Mouse (Mus musculus) 3134 (cell line): ENCODE results near the gene 4930519G04Rik.
"Not testable (repeated sequence)": the region's sequence is repeated elsewhere in the genome, so short reads cannot be mapped to it uniquely, and the experiment has no call there.

Experiments used
- DNase-seq: peaks from one replicate; pipeline ENCODE4 v3.0.0-alpha.2; 2011; ENCODE audit warnings: low spot score; ENCODE audit not compliant: insufficient read length; ENCODE audit errors: extremely low read depth

Gene 4930519G04Rik

DNA sequence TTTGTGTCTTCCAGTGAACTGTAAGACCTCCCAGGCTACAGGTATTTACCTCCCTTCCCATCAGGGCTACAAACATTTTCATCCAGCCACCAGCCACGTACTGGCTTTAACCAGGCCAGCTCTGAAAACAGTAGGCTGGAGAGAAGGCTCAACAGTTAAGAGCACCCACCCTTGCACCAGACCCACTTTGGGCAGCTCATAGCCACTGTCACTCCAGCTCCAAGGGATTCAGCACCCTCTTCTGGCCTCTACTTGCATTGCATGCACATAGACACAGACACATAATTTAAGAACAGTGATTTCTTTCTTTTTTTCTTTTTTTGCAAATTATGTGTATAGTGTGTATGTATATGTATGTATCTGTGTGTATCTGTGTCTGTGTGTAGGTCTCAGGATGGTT lies 48.9 kb downstream of the 4930519G04Rik start:
- no peak for DNase-seq

DNA sequence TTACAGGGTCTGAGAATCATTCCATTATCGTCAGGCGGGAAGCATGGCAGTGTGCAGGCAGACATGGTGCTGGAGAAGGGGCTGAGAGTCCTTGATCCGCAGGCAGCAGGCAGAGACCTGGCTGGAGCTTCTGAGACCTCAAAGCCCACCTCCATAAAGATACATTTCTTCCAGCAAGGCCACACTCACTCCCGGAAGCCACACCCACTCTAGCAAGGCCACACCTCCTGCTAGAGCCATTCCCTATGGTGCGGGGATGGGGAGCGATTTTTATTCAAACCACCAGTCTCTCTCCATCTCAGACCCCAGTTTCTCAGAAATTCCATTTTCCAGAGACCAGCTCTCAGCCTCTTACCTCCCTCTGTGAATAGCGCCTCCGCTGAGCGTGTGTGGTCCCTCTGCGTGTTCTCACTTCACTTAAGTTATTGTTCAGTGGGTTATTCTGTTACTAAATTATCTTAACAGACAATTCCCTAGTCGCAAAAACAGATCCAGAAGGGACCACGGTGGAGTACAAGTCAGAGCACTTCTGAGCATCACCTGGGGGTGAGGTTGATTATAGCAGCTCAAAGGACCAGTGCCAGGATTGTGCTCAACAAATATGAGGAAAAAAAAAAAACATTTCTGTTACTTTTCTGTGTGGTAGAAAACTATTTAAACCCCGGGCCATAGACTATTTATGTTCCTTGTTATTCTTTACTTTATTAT lies 55.3 kb downstream of the 4930519G04Rik start:
- DNase-seq: no peak

DNA sequence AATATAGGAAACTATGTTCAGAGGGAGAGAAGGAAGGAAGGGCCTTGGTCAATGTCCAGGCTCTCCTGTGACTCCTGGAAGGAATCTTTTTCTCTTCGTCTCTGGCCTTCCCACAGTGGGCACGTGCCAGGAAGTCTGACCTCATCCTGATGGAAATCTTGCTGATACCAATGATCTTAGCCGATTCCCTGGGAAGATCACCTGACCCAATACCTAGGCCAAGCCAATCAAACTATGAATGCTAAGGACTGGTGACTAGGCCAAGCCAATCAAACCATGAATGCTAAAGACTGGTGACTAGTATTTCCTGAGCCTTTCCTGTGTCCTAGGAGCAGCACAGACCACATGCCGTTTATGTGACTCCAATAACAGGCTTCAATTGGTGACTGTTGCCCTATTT lies 60.2 kb downstream of the 4930519G04Rik start:
- no peak for DNase-seq

DNA sequence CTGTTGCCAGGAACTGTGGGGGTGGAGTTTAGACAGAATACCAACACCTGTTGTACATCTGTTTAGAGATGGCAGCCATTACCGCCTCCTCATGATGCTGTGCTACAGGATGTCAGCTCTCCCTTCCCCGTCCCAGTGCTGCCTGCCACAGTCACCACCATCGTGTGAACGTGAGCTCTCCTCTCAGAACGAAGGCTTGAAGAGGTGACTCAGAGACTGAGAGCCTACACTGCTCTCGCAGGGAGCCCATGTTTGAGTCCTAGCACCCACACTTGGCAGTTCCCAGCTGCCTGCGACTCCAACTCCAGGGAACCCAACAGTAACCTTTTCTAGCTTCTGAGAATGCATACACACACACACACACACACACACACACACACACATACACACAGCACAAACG lies 61.4 kb downstream of the 4930519G04Rik start:
- DNase-seq: no peak

DNA sequence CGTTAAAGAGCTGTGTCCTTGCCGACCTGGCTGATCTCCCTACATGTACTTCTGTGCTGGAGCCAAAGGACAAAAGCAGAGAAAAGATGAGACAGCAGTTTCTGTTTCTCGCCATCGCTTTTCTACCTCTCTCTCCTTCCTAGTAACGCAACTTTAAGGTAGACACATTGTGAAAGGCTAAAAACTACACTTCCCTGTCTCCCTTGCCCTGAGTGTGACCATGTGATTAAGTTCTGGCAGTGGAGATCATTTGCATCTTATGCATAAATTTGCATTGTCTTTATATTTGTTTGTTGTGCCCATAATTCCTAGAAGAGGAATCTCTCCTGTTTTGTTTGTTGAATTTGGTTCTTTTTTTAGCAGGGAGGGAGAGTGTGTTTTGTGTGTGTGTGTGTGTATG lies 62.4 kb downstream of the 4930519G04Rik start:
- DNase-seq: no peak

DNA sequence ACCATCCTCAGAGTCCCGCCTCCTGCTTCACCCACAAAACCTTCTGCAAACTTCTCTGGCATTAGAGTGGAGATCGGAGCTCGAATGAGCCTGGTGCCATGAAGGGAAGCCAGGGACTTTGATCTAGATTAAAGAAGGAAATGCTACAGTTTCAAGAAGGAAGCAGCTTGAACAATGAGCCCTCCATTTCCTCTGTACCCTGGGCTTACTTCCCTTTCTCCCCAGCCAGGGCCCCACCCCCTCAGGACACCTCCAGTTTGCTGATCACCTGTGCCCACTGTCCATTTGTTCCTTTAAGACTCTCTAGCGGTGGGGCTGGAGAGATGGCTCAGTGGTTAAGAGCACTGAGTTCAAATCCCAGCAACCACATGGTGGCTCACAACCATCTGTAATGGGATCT lies 63.3 kb downstream of the 4930519G04Rik start:
- no peak for DNase-seq

DNA sequence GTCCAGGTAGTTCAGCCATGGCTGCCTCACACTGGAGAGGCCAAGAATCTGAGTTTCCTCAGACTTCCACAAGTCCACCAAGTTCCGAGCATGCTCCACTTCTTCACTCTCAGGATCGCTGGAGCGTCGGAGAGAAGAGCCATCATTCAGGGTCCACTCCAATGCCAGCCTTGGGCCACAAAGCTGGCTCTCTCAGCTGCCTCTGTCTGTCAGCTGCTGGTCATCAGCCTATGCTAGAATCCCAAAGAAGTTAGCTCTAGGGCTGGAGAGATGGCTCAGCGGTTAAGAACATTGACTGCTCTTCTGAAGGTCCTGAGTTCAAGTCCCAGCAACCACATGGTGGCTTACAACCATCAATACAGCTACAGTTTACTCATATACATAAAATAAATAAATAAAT lies 63.9 kb downstream of the 4930519G04Rik start:
- not testable (repeated sequence) for DNase-seq

DNA sequence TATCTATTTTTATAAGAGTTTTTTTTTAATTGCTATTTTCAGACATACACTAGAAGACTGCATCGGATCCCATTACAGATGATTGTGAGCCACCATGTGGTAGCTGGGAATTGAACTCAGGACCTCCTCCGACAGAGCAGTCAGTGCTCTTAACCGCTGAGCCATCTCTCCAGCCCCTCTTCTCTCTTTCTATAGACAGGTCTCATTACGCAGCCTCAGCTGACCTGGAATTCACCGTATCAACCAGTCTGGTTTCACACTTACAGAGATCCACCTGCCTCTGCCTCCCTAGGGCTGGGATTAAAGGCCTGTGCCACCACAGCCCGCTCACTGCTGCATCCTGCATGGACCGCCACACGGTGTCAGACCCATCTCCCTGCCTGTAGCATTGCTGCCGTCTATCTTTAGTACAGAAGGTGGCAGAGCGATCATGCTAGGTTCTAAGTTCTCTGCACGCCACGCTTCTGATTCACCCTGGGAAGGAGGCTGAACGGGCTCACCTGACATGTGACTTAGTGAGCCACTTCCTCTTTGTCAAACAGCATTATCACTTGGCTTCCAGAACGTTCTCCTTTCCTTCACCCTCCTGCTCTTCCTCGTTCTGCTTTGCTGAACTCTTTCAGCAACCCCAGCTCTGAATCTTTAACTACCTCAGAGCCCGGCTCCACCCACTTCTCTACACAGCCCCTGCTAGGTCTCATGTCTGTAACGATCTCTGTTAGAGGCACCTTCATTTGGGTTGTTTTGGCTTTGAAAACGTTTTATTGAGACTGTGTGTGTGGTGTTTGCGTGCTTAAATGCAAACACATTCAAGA lies 68.3 kb downstream of the 4930519G04Rik start:
- no peak for DNase-seq

DNA sequence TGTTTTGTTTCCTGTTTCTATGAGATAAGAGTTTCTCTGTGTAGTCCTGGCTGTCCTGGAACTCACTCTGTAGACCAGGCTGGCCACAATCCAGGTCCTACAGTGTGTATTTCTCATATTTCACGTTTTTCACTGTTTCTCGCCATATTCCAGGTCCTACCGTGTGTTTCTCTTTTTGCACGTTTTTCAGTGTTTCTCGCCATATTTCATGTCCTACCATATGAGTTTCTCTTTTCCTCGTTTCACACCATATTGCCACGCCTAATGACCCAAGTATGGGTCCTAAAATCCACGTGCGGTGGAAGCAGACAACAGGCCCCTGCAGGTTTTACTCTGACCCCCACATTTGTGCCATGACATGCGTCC lies 68.9 kb downstream of the 4930519G04Rik start:
- DNase-seq: peak; percentile 36

DNA sequence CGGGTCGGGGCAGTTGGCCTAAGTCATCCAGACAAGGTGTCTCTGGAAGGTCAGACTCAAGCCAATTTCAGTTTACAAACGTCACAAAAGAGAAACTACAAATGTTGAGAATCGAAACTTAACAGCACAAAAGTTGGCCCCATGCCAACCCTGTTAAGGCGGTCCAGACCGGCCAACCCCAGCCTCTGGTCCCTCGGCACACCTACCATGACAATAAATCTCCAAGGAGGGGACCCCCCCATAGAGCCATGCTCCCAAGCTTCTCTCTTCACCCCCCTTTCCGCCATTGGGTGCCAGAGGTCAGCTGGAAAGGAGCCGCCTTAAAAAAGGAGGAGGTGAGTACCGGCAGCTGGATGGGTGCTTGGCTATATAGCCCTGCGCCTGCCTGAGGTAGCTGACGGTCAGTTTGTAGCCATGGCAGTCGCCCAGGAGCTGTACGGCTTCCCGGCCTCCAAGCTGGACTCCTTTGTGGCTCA lies 69.6 kb downstream of the 4930519G04Rik start, which contains the start of gene Oasl1:
Gene Oasl1, plus strand, starts transcription at position 243 of the 476 bp plus-strand sequence.
- DNase-seq: peak; percentile 55

DNA sequence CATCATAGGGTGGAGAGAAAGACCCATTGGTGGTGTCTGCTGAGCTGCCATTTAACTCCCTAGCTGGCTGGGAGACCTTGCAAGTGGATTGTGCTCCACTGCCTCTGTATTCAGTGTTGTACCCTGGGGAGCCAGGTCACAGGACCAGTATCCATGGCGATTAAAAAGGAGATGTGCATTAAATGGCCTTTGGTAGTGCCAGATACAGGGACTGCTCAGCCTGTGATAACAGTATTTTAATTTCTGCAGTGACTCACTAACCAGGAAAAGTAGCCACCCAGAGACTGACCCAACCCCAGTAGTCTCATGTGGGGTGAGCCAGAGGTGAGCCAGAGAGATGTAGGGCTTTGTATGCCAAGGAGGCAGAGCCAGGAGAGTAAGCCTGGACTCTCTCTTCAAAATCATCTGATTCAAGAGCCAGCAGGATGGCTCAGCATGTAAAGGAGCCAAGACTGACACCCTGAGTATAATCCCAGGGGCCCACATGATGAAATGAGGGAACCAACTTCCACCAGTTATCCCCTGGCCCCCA lies 72.8 kb downstream of the 4930519G04Rik start:
- no peak for DNase-seq

DNA sequence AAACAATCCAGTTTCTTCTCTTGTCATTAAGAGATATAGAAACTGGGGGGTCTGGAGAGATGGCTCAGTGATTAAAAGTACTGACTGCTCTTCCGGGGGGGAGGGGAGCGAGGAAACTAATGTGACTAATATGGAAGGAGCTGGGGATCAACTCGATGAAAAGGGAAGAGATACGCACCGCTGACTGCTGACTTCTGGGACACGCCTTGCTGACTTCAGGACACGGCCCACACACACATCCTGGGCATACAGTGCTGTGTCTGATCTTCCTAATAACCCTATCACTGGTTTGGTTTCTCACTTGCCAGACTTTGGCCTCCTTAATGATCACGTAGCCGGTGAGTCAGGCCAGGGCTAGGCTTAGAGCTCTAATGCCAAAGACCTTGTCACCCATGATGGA lies 73.3 kb downstream of the 4930519G04Rik start:
- DNase-seq: peak; percentile 48

DNA sequence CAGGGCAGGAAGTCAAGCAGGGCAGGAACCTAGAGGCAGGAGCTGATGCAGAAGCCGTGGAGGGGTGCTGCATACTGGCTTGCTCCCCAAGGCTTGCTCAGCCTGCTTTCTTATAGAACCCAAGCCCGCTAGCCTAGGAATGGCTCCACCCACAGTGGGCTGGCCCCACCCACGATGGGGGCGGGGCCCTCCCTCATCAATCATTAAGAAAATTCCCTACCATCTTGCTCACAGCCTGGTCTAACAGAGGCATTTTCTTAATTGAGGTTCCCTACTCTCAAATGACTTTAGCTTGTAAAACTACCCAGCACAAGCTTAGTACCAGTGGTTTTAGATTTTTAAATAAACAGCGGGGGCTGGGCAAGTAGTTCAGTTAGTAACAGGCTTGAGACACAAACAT lies 78.2 kb downstream of the 4930519G04Rik start:
- no peak for DNase-seq

DNA sequence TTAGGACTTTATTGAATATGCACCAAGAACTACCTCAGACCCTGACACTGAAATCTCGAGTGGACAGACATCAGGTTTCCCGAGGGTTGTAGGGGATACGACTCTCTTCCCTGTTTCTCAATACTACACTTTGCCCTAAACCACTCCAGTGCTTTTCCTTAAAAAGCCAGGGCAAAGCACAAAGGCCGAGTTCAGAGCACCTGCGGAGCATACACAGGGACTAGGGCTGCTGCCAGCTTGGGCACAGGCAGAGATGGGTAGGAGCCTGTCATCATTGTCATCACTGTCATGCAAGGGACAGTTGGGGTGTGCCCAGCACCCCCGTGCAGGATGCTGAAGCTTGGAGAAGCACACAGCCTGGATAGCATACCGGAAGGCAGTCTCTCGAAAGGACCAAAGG lies 79.7 kb downstream of the 4930519G04Rik start:
- DNase-seq: no peak
